Mouse (Mus musculus) heart, embryonic 12.5 days (tissue): ENCODE measurements around the gene Rho. TPM values are rescaled to one million over a fixed set of nuclear protein-coding genes. Genes with fewer than 3 reads are reported as not detected.

Source experiments
- ATAC-seq: fragments of 200-750 bp; cut with Nextera tagmentation; 2 replicates; pipeline ENCODE4 v1.8.0; 2017; ENCODE audit warnings: moderate TSS enrichment, moderate library complexity; ENCODE audit not compliant: insufficient number of reproducible peaks, low FRiP score
- H3K27ac ChIP-seq: fragments of 300-500 bp; sonication (generic); 2 replicates; pipeline ENCODE4 v1.5.1; 2016; ENCODE audit warnings: mild to moderate bottlenecking, moderate library complexity; ENCODE audit not compliant: poor library complexity, severe bottlenecking
- H3K27me3 ChIP-seq: fragments of 300-500 bp; sonication (generic); replicated peaks from 2 replicates; pipeline ENCODE4 v1.6.1; 2016; ENCODE audit warnings: mild to moderate bottlenecking, moderate library complexity
- H3K36me3 ChIP-seq: fragments of 300-500 bp; sonication (generic); 2 replicates; pipeline ENCODE4 v1.6.1; 2016; ENCODE audit warnings: mild to moderate bottlenecking, moderate library complexity
- H3K4me1 ChIP-seq: fragments of 300-500 bp; sonication (generic); replicated peaks from 2 replicates; pipeline ENCODE4 v1.6.1; 2016; ENCODE audit warnings: mild to moderate bottlenecking
- H3K4me2 ChIP-seq: fragments of 300-500 bp; sonication (generic); 2 replicates; pipeline ENCODE4 v1.6.1; 2016; ENCODE audit warnings: mild to moderate bottlenecking, moderate library complexity
- H3K4me3 ChIP-seq: fragments of 300-500 bp; sonication (generic); 2 replicates; pipeline ENCODE4 v1.5.1; 2016; ENCODE audit warnings: mild to moderate bottlenecking
- H3K9ac ChIP-seq: fragments of 300-500 bp; sonication (generic); 2 replicates; pipeline ENCODE4 v1.6.1; 2016; ENCODE audit warnings: mild to moderate bottlenecking, moderate library complexity
- H3K9me3 ChIP-seq: fragments of 300-500 bp; sonication (generic); replicated peaks from 2 replicates; pipeline ENCODE4 v1.6.1; 2016; ENCODE audit warnings: mild to moderate bottlenecking, moderate library complexity
- WGBS: fragments of 180-500 bp; shearing (Covaris S2); methylation state at CpG from one replicate; pipeline ENCODE4 v1.1.7; 2016; 5-methylcytosine and 5-hydroxymethylcytosine counted together
- polyA plus RNA-seq: library from polyadenylated mRNA; unstranded; fragments of >200 nt; fragmentation: Nextera tagmentation; extraction: Ambion mirVana; gene quantifications from 2 replicates; pipeline ENCODE4 v1.2.1, GENCODE M21; 2016

Rho gene
- polyA plus RNA-seq, 1 experiment from 2014 or later: 0.13 TPM

DNA sequence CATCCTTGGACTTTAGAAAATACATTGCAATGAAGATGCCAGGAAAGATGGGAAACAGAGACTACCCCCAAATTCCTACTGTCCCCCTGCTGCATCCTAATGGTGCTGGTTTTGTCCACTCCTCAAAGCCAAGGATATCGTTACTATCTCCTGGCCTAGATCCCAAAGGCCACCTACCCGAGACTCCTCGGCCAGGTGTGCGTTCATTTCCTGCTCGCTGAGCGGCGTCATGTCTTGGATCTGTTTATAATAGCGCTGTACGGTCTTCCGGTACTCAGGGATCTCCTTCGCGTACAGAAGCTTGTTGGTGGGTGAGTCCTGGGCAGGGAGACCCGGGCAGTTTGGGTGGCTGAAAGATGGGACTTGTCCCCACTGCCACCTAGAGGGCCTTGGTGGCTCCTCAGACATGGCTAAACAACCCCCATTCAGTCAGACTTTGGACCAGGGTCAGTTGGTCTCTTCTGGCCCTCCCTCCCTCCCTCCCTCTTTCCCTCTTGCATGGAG lies 24.9 kb downstream of the Rho start:
- Histone ChIP-seq H3K9me3 (no peaks in the 10 kb centered on the region), H3K9ac (no peak overlapping the region), H3K27me3 (no peaks in the 10 kb centered on the region), H3K4me1 (peaks cover 47% of the 10 kb centered on the region), H3K4me3 (no peak overlapping the region), H3K27ac (0 out of 2 replicates have a peak overlapping the region, but pooled peaks have one; percentile 42), H3K4me2 (0 out of 2 replicates have a peak overlapping the region, but pooled peaks have one; percentile 9), H3K36me3 (peaks cover 52% of the 10 kb centered on the region)
- 81% methylated on average over 13 of the region's 13 CpGs for WGBS
- no peak for ATAC-seq

DNA sequence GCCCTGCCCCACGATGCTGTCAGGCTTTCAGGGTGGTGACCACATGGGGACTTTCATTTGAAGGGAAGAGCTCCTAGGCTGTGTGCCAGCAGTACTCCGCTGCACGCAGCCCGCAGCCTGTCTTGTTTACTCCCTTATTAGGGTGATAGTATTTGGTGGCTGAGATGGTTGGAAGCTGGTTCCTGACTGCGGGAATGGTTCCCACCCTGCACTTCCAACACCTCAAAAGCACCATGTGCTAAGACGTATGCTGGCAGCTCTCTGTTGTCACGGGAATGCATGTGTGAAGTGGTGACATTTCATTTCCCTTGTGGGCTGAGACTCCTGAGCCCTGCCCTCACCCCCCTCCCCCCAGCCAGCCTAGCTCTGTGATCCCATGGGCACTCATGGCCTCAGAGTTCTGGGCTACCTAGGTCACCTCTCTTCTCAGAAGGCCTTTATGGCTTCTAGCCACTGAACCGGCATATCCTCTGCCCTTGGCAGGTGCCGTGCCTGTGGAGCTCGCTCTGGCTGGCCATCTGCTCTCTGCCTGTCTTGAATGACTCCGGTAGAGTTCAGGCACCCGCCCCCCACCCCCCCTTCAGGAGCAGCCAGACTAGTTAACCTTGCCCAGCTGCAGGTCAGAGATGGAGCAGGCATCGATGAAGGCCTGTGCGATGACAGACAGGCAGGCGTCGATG lies 25.5 kb downstream of the Rho start:
- Histone ChIP-seq H3K4me3 (no peak overlapping the region), H3K4me2 (peak overlapping the region; percentile 9; the same call in 1 of the 2 replicates), H3K36me3 (peaks cover 58% of the 10 kb centered on the region), H3K9ac (no peak overlapping the region), H3K27ac (peak overlapping the region; percentile 42), H3K4me1 (peaks cover 51% of the 10 kb centered on the region), H3K27me3 (no peaks in the 10 kb centered on the region), H3K9me3 (no peaks in the 10 kb centered on the region)
- 0 out of 2 replicates have a peak, but pooled peaks have one; percentile 14 for ATAC-seq
- 34% methylated on average over 16 of the region's 16 CpGs for WGBS

DNA sequence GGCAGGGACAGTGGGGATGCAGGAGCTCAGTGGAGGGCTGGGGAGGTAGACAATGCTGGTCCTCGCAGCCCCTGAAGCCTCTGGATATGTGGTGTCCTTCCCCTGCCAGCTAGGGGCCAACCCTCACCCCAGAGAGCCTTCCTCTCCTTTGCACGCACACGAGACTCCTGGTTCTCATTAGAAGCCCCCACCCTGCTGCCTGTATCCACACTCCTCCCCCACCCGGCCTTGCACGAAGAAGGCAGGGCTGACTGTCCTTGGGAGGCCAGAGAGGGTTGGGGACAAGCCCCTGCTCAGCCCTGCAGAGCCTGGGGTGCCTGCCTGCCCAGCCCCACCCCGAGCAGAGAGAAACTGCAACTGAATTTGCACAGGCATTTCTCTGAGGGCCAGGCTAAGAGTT lies 26.1 kb downstream of the Rho start:
- ATAC-seq: no peak
- peak overlapping the region; percentile 15; the same call in 1 of the 2 replicates for H3K9ac ChIP-seq
- H3K36me3 ChIP-seq: peaks cover 64% of the 10 kb centered on the region
- H3K4me1 ChIP-seq: peaks cover 55% of the 10 kb centered on the region
- H3K4me2 ChIP-seq: no peak overlapping the region
- H3K4me3 ChIP-seq: no peak overlapping the region
- H3K27ac ChIP-seq: peak overlapping the region; percentile 42
- no peaks in the 10 kb centered on the region for H3K27me3 ChIP-seq
- no peaks in the 10 kb centered on the region for H3K9me3 ChIP-seq
- WGBS: 50% methylated on average over 6 of the region's 6 CpGs

DNA sequence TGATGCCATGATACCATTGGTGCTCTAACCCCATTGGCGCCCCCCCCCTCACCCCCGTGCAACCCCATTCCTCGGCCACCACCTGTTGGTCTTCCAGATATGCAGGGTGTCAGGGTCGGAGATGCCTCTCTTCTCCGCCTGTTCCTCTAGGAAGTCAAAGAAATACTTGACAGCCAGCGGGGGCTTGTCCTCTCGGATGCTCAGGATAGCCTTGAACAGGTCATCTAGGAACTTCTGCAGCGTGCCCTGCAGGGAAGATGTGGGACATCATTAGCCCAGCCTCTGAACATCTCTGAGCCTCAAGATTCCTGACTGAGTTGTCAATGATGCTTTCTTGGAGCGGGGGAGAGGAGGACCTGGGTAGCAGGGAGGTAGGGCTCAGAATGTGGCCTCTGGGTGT lies 26.9 kb downstream of the Rho start:
- Histone ChIP-seq H3K4me3 (no peak overlapping the region), H3K4me2 (no peak overlapping the region), H3K27ac (no peak overlapping the region), H3K9me3 (no peaks in the 10 kb centered on the region), H3K36me3 (peaks cover 72% of the 10 kb centered on the region), H3K27me3 (0 out of 2 replicates have a peak, but pooled peaks cover 4% of the 10 kb centered on the region), H3K4me1 (peaks cover 61% of the 10 kb centered on the region), H3K9ac (no peak overlapping the region)
- 90% methylated on average over 9 of the region's 9 CpGs for WGBS
- no peak for ATAC-seq

DNA sequence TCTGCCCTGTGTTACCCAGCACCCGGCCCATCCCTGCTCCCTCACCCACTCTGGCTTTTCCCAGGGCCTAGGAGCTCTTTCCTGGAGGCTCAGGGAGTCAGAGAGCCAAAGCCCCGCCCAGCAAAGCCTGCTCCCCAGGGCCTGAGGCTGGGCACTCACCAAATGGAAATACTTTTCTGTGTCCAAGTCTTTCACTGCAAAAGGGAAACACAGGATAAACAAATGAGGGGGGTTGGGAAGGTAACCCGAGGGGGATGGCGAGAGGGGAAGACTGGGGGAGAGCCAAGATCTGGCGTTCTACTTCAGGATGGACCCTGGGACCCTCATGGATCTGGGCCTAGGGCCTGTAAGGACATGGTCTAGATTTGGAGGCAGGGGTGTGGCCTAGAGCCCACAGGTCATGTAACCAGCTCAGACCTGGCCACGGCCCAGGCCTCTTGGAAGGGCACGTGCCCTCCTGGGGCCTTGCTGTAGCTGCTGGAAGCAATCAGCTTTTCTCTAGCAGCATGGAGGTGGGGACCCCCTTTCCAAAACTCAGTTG lies 27.7 kb downstream of the Rho start:
- WGBS: 71% methylated on average over 7 of the region's 7 CpGs
- no peak overlapping the region for H3K9ac ChIP-seq
- H3K4me1 ChIP-seq: peaks cover 57% of the 10 kb centered on the region
- no peaks in the 10 kb centered on the region for H3K9me3 ChIP-seq
- no peak overlapping the region for H3K27ac ChIP-seq
- H3K4me2 ChIP-seq: no peak overlapping the region
- no peak for ATAC-seq
- 0 out of 2 replicates have a peak, but pooled peaks cover 4% of the 10 kb centered on the region for H3K27me3 ChIP-seq
- no peak overlapping the region for H3K4me3 ChIP-seq
- H3K36me3 ChIP-seq: peaks cover 76% of the 10 kb centered on the region

DNA sequence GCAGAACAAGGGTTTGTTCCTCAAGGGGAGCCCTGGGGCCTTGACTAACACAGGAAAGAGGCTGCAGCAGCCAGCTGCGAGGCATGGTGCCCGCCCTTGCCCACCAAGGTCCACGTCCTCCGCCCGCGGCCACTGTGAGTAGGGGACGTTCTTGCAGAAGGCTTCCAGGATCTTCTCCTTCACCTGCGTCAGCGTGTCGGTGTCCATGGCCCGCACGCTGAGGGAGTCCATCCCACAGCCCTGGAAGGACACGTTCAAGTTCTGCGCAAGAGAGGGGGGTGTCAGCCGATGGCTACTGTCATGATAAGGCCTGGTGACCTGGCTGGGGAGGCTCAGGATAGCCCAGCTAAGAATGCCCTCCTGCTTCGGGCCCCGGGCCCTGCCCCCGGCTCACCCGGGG lies 28.8 kb downstream of the Rho start:
- no peak overlapping the region for H3K4me2 ChIP-seq
- H3K4me1 ChIP-seq: peaks cover 50% of the 10 kb centered on the region
- ATAC-seq: no peak
- H3K27me3 ChIP-seq: 0 out of 2 replicates have a peak, but pooled peaks cover 4% of the 10 kb centered on the region
- H3K36me3 ChIP-seq: peaks cover 69% of the 10 kb centered on the region
- H3K27ac ChIP-seq: no peak overlapping the region
- 86% methylated on average over 19 of the region's 19 CpGs for WGBS
- no peaks in the 10 kb centered on the region for H3K9me3 ChIP-seq
- no peak overlapping the region for H3K9ac ChIP-seq
- no peak overlapping the region for H3K4me3 ChIP-seq

DNA sequence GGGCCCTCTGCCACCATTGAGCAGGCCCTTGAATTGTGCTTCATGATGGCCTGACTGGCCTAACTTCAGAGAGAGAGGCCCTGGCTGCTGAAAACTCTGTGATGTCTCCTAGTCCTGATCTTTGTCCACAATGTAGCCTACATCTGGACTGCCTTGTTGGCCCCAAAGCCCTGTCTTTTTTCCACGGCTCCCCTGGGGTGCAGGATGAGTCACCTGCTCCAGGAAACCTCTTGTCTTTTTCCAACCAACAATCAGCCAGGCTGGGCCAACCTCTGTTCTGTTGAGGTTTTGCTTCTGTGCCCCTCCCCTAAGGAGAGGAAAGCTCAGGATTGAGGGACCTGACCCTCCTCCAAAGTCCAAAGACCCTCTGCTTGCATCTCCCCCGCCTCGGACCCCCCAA lies 30.2 kb downstream of the Rho start:
- Histone ChIP-seq H3K4me2 (no peak overlapping the region), H3K4me1 (peaks cover 43% of the 10 kb centered on the region), H3K36me3 (peaks cover 77% of the 10 kb centered on the region), H3K9me3 (no peaks in the 10 kb centered on the region), H3K9ac (no peak overlapping the region), H3K27me3 (0 out of 2 replicates have a peak, but pooled peaks cover 4% of the 10 kb centered on the region), H3K4me3 (no peak overlapping the region), H3K27ac (no peak overlapping the region)
- 78% methylated on average over 3 of the region's 3 CpGs for WGBS
- ATAC-seq: no peak

DNA sequence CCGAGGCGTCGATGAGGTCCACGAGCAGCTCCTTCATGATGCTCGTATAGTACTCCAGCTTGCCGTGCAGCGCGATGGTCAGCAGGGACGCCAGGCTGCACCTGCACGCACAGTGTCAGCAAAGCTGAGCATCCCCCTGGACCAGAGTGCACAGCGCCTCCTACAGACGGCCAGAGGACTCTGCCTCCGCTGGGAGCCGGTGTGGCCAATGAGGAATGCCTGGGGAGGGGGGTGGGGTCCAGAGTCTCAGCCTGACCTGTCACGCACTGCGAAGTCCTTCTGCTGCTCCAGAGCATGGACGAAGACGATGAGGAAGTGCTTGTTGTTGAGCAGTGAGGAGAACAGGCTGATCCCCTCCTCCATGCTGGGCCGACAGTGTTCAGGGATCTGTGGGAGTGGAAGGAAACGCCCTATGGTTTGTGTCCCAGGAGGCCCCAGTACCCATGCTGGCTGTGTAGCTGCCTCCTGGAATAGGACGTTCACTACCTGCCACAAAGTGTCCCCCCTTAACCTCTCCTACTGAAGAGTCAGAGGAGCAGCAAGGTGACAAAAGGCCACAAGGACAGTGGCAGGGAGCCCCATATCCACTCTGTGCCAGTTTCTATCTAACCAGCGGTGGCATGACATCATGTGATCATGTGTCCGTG lies 31.0 kb downstream of the Rho start:
- H3K9me3 ChIP-seq: no peaks in the 10 kb centered on the region
- H3K4me1 ChIP-seq: peaks cover 35% of the 10 kb centered on the region
- no peak overlapping the region for H3K9ac ChIP-seq
- 48% methylated on average over 23 of the region's 23 CpGs for WGBS
- no peak overlapping the region for H3K27ac ChIP-seq
- no peak for ATAC-seq
- H3K36me3 ChIP-seq: peaks cover 80% of the 10 kb centered on the region
- no peak overlapping the region for H3K4me3 ChIP-seq
- 0 out of 2 replicates have a peak, but pooled peaks cover 4% of the 10 kb centered on the region for H3K27me3 ChIP-seq
- H3K4me2 ChIP-seq: no peak overlapping the region

DNA sequence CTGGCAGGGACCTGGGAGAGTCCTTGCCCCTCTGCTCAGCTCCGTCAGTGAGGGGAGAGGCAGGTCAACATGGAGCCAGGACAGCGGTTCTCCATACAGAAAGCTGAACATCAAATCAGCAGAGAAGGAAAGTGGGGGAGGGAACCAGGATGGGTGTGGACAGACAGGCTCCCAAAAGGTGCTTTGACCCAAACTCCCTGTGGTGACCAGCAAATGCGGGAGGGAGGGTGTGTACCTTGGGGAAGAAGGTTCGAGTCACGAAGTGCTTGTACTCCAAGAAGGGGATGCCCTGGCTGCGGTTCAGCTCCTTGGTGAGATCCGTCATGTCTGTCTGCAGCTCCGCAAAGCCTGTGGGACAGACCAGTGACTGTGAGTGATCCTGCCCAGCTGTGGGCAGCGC lies 32.1 kb downstream of the Rho start:
- Histone ChIP-seq H3K9ac (no peak overlapping the region), H3K27me3 (0 out of 2 replicates have a peak, but pooled peaks cover 4% of the 10 kb centered on the region), H3K27ac (no peak overlapping the region), H3K4me1 (peaks cover 26% of the 10 kb centered on the region), H3K4me3 (no peak overlapping the region), H3K9me3 (no peaks in the 10 kb centered on the region), H3K4me2 (no peak overlapping the region), H3K36me3 (peaks cover 76% of the 10 kb centered on the region)
- ATAC-seq: no peak
- WGBS: 71% methylated on average over 9 of the region's 9 CpGs

DNA sequence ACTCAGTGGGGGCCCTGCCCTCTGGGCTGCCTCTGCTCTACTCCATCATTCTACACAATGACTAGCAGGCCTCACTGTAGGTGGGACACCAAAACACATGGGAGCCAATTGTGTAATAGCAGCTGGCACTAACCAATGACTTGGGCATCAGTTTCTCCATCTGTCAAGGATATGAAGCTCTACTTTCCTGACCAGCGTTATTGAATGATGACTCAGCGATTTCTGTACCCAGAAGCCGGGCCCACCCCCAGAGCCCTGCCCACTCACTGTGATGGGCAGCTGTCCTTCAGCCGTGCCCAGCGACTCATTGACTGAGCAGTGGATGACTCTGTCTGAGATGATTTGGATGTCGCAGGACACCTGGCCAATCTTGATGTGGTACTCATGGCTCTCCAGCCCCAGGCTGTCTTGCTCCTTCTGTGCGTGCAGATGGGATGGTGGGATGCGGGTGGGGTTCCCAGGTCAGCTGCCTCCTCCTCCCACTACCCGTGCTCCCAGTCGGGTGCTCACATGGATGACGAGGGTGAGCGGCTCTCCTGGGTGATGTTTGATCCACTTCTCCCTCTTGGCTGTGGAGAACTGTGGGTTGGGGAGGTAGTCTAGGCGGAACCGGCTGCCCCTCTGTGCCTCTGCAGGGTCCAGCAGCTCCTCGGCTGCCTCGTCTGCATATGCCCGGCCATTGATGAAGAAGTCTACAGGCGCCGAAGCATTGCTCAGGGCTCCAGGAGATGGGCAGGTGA lies 34.8 kb downstream of the Rho start:
- Histone ChIP-seq H3K4me1 (peaks cover 26% of the 10 kb centered on the region), H3K9ac (no peak overlapping the region), H3K27me3 (0 out of 2 replicates have a peak, but pooled peaks cover 4% of the 10 kb centered on the region), H3K9me3 (no peaks in the 10 kb centered on the region), H3K36me3 (peaks cover 51% of the 10 kb centered on the region), H3K4me2 (no peak overlapping the region), H3K4me3 (no peak overlapping the region), H3K27ac (no peak overlapping the region)
- ATAC-seq: no peak
- 88% methylated on average over 19 of the region's 19 CpGs for WGBS
